Mouse (Mus musculus) ES-E14 (cell line): ENCODE results near the gene Il21. TPM values are rescaled to one million over a fixed set of nuclear protein-coding genes. Genes with fewer than 3 reads are reported as not detected.

ENCODE experiments used
- DNase-seq: peaks from one replicate; pipeline ENCODE4 v3.0.0-alpha.2; 2013; ENCODE audit warnings: low read depth, low spot score
- H3K27ac ChIP-seq: 2 replicates; pipeline ENCODE4 v1.5.1; 2012; ENCODE audit warnings: low read depth, mild to moderate bottlenecking, low read length, moderate library complexity, mixed read lengths; ENCODE audit not compliant: poor library complexity, insufficient read depth, severe bottlenecking
- H3K36me3 ChIP-seq: 2 replicates; pipeline ENCODE4 v1.6.1; 2012; ENCODE audit warnings: mild to moderate bottlenecking, low read length, moderate library complexity, mixed read lengths; ENCODE audit not compliant: control insufficient read depth, poor library complexity, insufficient read depth, severe bottlenecking
- H3K4me1 ChIP-seq, 2 experiments: fragments of 150-350 bp in 1 of 2; sonication (generic) in 1 of 2; 2 replicates each; pipeline ENCODE4 v1.6.1; 2012; ENCODE audit warnings: low read length in 2 of 2, mild to moderate bottlenecking in 1 of 2, mixed read lengths in 1 of 2; ENCODE audit not compliant: control insufficient read depth in 2 of 2, insufficient read depth in 2 of 2, poor library complexity in 1 of 2
- H3K4me3 ChIP-seq, 2 experiments: fragments of 150-350 bp in 1 of 2; sonication (generic) in 1 of 2; 2 replicates each; pipeline ENCODE4 v1.5.1; 2012; ENCODE audit warnings: low read length in 2 of 2, low read depth in 1 of 2, mild to moderate bottlenecking in 1 of 2, mixed read lengths in 1 of 2; ENCODE audit not compliant: insufficient read depth in 1 of 2, poor library complexity in 1 of 2, severe bottlenecking in 1 of 2
- H3K9ac ChIP-seq: 2 replicates; pipeline ENCODE4 v1.6.1; 2012; ENCODE audit warnings: low read depth, mild to moderate bottlenecking, low read length, mixed read lengths; ENCODE audit not compliant: poor library complexity, insufficient read depth, severe bottlenecking
- H3K9me3 ChIP-seq: fragments of 150-350 bp; sonication (generic); 2 replicates; pipeline ENCODE4 v1.6.1; 2012; ENCODE audit warnings: low read depth, mild to moderate bottlenecking, low read length; ENCODE audit not compliant: control insufficient read depth, insufficient read depth
- CHD2 ChIP-seq: IDR thresholded peaks from 2 replicates; pipeline ENCODE4 v1.6.1; 2014; ENCODE audit warnings: mild to moderate bottlenecking, low read depth, low read length, inconsistent platforms
- HCFC1 ChIP-seq: IDR thresholded peaks from 2 replicates; pipeline ENCODE4 v1.6.1; 2012; ENCODE audit warnings: low read length, inconsistent platforms, borderline replicate concordance; ENCODE audit not compliant: insufficient read depth
- MAFK ChIP-seq: IDR thresholded peaks from 2 replicates; pipeline ENCODE4 v1.6.1; 2014; ENCODE audit warnings: mild to moderate bottlenecking, low read depth, low read length, inconsistent platforms; ENCODE audit not compliant: insufficient read depth
- ZC3H11A ChIP-seq: IDR thresholded peaks from 2 replicates; pipeline ENCODE4 v1.6.1; 2012; ENCODE audit warnings: low read depth, mild to moderate bottlenecking, inconsistent platforms, low read length, borderline replicate concordance
- ZNF384 ChIP-seq: IDR thresholded peaks from 2 replicates; pipeline ENCODE4 v1.6.1; 2012; ENCODE audit warnings: low read depth, low read length, inconsistent platforms
- in situ Hi-C, 2 experiments: fragments of 600-800 bp; cut with MboI; formaldehyde crosslinking; loops; one replicate each; pipeline ENCODE4 v1.15.1; 2025; ENCODE audit warnings: low sequenced_read_pairs in 2 of 2, inconsistent platforms in 1 of 2; ENCODE audit not compliant: unreplicated experiment in 2 of 2
- total RNA-seq: library from RNA; depleted of rRNA; stranded (reverse); fragments of 300-350 nt; gene quantifications from 2 replicates; pipeline ENCODE4 v1.2.3, GENCODE M21; 2012

Il21 gene
- total RNA-seq, 1 experiment = not detected

- H3K4me1 ChIP-seq = no peaks in the 10 kb centered on the region
- no peak for TF ChIP-seq ZC3H11A
- no peak for TF ChIP-seq ZNF384
- H3K27ac ChIP-seq = no peak overlapping the region
- no peaks in the 10 kb centered on the region for H3K36me3 ChIP-seq
- no peak overlapping the region for H3K4me3 ChIP-seq
- H3K9ac ChIP-seq = no peak overlapping the region
- no peak for DNase-seq
- H3K9me3 ChIP-seq = no peaks in the 10 kb centered on the region
- in situ Hi-C loops = no loop called here
These were observed 31.1 kb downstream of the Il21 start for GRCm38 (mm10) chr3:37201122-37201916.

- DNase-seq = no peak
- in situ Hi-C loops = no loop called here
- Histone ChIP-seq H3K9ac (no peak overlapping the region), H3K4me1 (no peaks in the 10 kb centered on the region), H3K4me3 (no peak overlapping the region), H3K27ac (no peak overlapping the region), H3K36me3 (no peaks in the 10 kb centered on the region), H3K9me3 (no peaks in the 10 kb centered on the region)
- TF ChIP-seq HCFC1 (no peak), MAFK (no peak), ZC3H11A (no peak), ZNF384 (no peak), CHD2 (no peak)
These were observed 34.1 kb downstream of the Il21 start for GRCm38 (mm10) chr3:37198302-37198701.

- Histone ChIP-seq H3K9me3 (no peaks in the 10 kb centered on the region), H3K27ac (no peak overlapping the region), H3K4me1 (no peaks in the 10 kb centered on the region), H3K36me3 (no peaks in the 10 kb centered on the region), H3K9ac (no peak overlapping the region), H3K4me3 (no peak overlapping the region)
- no peak for DNase-seq
- TF ChIP-seq ZNF384 = no peak
- no peak for TF ChIP-seq MAFK
- TF ChIP-seq CHD2 = no peak
- TF ChIP-seq HCFC1 = no peak
- TF ChIP-seq ZC3H11A = no peak
- in situ Hi-C loops = no loop called here
These were observed 40.5 kb downstream of the Il21 start for GRCm38 (mm10) chr3:37191953-37192352.

- in situ Hi-C loops = no loop called here
- no peak for DNase-seq
- Histone ChIP-seq H3K4me1 (no peaks in the 10 kb centered on the region), H3K9me3 (no peaks in the 10 kb centered on the region), H3K4me3 (no peak overlapping the region), H3K36me3 (no peaks in the 10 kb centered on the region), H3K9ac (no peak overlapping the region), H3K27ac (no peak overlapping the region)
- TF ChIP-seq HCFC1 = no peak
- TF ChIP-seq ZNF384 = no peak
- TF ChIP-seq ZC3H11A = no peak
- TF ChIP-seq MAFK = no peak
- TF ChIP-seq CHD2 = no peak
These were observed 46.9 kb downstream of the Il21 start for GRCm38 (mm10) chr3:37185534-37185933.
